Mouse (Mus musculus) testis, adult 2 months (tissue): ENCODE measurements around the gene Kalrn.

Source experiments
- CTCF ChIP-seq: fragments of 200-500 bp; IDR thresholded peaks from 2 replicates; pipeline ENCODE4 v1.5.1; 2012; ENCODE audit warnings: low read depth, mild to moderate bottlenecking, inconsistent platforms, low read length, moderate library complexity; ENCODE audit not compliant: control insufficient read depth, insufficient read depth, insufficient replicate concordance
- POLR2A ChIP-seq: fragments of 200-500 bp; IDR thresholded peaks from 2 replicates; pipeline ENCODE4 v1.6.1; 2012; ENCODE audit warnings: low read depth, mild to moderate bottlenecking, inconsistent platforms, low read length, moderate library complexity; ENCODE audit not compliant: control insufficient read depth

DNA sequence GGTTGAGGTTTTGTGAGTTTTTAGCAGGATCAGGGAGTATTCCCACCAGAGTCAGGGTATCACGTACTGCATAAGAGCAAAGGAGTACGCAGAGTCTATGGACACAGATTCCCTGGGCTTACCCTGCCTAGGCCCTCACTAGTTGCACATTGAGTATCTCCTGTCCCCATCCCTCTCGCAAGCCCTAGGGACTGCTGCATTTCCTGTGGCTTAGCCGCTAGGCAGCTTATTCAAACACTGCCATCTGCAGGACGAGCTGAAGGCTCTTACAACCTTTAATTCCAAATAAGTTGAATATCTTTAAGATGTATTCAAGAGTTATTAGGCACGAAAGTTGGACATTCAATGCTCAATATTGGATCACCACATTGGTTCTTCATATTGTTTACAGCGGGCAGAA is 283.7 kb downstream of the Kalrn start:
- TF ChIP-seq POLR2A: no peak
- peak; percentile 29; the same call in 1 of the 2 replicates for TF ChIP-seq CTCF
